Mouse (Mus musculus): ENCODE measurements around the gene Coq10b.

DNA sequence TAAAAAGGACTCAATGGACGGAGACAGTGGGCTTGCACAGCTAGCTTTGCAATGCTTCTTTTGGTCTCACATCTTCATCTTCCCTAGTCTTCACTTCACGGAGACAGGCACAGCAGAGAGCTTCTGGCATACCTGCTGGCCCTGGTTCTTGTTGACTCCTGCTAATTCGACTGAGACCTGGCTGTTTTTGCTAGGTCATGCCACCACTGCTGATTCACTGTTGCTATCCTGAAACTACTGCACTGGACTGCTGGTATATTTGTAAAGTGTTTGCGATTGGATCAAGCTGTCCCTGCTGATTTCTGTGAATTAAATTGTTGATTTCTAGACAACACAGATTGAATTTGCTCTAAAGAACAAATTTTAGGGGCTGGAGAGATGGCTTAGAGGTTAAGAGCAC is 10.9 kb upstream of the Coq10b start:
- TF ChIP-seq POLR2A (IDR thresholded peaks at IDR 0.05; ENCODE audit: low read depth, low read length) = no peak
- TF ChIP-seq CTCF (conservative IDR thresholded peaks at IDR 0.05; ENCODE audit: insufficient read depth, insufficient read length, low read depth, low read length) = no peak
